Mouse (Mus musculus) small intestine, adult 2 months (tissue): Measurements from ENCODE around the gene Smim1.

Experiments used
- CTCF ChIP-seq: fragments of 200-500 bp; IDR thresholded peaks from 2 replicates; pipeline ENCODE4 v1.5.1; 2012; ENCODE audit warnings: low read depth, mild to moderate bottlenecking, control low read depth, inconsistent platforms, low read length, moderate library complexity, mixed read lengths; ENCODE audit not compliant: insufficient replicate concordance, insufficient read length; ENCODE audit errors: extremely low read depth
- POLR2A ChIP-seq: fragments of 200-500 bp; IDR thresholded peaks from 2 replicates; pipeline ENCODE4 v1.6.1; 2012; ENCODE audit warnings: low read depth, mild to moderate bottlenecking, control low read depth, inconsistent platforms, low read length, moderate library complexity

DNA sequence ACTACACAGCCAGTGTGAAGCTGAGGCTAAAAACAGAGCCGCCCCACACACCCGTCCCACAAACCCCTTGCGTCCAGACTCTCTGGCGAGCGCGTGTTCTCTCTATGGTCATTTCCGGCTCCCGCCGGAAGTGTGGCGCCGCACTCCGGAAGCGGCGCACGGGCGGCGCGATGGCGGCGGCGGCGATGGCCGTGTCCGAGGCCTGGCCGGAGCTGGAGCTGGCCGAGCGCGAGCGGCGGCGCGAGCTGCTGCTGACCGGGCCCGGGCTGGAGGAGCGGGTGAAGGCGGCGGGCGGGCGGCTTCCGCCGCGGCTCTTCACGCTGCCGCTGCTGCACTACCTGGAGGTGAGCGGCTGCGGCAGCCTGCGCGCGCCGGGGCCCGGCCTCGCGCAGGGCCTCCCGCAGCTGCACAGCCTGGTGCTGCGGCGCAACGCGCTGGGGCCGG is 14.4 kb downstream of the Smim1 start, which contains the start of gene Lrrc47:
- TF ChIP-seq CTCF: no peak
- TF ChIP-seq POLR2A: peak; percentile 49; the same call in 1 of the 2 replicates
